Mouse (Mus musculus): ENCODE measurements around the gene Astn2.

Astn2 gene

GRCm38 (mm10) chr4:65605151-65605702 is 799.2 kb downstream of the Astn2 start:
- DNase-seq (ENCODE audit: extremely low read depth, insufficient read length, low spot score), result no peak

GRCm38 (mm10) chr4:65604504-65605150 is 799.8 kb downstream of the Astn2 start, which contains the start of gene Trim32:
TSS of gene Trim32 (plus strand) at chr4:65604986.
- DNase-seq (ENCODE audit: extremely low read depth, insufficient read length, low spot score), result peak; percentile 94

GRCm38 (mm10) chr4:65594601-65595369 is 809.6 kb downstream of the Astn2 start:
- no peak for DNase-seq (ENCODE audit: extremely low read depth, insufficient read length, low spot score)

- DNase-seq (ENCODE audit: extremely low read depth, insufficient read length, low spot score), result no peak
These were observed 814.6 kb downstream of the Astn2 start for GRCm38 (mm10) chr4:65589780-65590179.

GRCm38 (mm10) chr4:65586947-65587346 is 817.5 kb downstream of the Astn2 start:
- DNase-seq (ENCODE audit: extremely low read depth, insufficient read length, low spot score), result no peak

GRCm38 (mm10) chr4:65580254-65580653 is 824.2 kb downstream of the Astn2 start:
- no peak for DNase-seq (ENCODE audit: extremely low read depth, insufficient read length, low spot score)

- no peak for DNase-seq (ENCODE audit: extremely low read depth, insufficient read length, low spot score)
These were observed 838.9 kb downstream of the Astn2 start for GRCm38 (mm10) chr4:65565493-65565892.

- DNase-seq (ENCODE audit: extremely low read depth, insufficient read length, low spot score), result no peak
These were observed 855.9 kb downstream of the Astn2 start for GRCm38 (mm10) chr4:65548561-65548960.

- DNase-seq (ENCODE audit: extremely low read depth, insufficient read length, low spot score), result no peak
These were observed 858.8 kb downstream of the Astn2 start for GRCm38 (mm10) chr4:65545582-65545981.

- no peak for DNase-seq (ENCODE audit: extremely low read depth, insufficient read length, low spot score)
These were observed 872.2 kb downstream of the Astn2 start for GRCm38 (mm10) chr4:65532071-65532736.

- DNase-seq (ENCODE audit: extremely low read depth, insufficient read length, low spot score), result no peak
These were observed 872.8 kb downstream of the Astn2 start for GRCm38 (mm10) chr4:65531621-65532020.

GRCm38 (mm10) chr4:65530901-65531300 is 873.5 kb downstream of the Astn2 start:
- no peak for DNase-seq (ENCODE audit: extremely low read depth, insufficient read length, low spot score)

- no peak for DNase-seq (ENCODE audit: extremely low read depth, insufficient read length, low spot score)
These were observed 896.3 kb downstream of the Astn2 start for GRCm38 (mm10) chr4:65508101-65508500.

GRCm38 (mm10) chr4:65506870-65507269 is 897.5 kb downstream of the Astn2 start:
- DNase-seq (ENCODE audit: extremely low read depth, insufficient read length, low spot score), result no peak

- peak; percentile 59 for DNase-seq (ENCODE audit: extremely low read depth, insufficient read length, low spot score)
These were observed 908.0 kb downstream of the Astn2 start for GRCm38 (mm10) chr4:65496463-65496834.

- no peak for DNase-seq (ENCODE audit: extremely low read depth, insufficient read length, low spot score)
These were observed 908.5 kb downstream of the Astn2 start for GRCm38 (mm10) chr4:65495705-65496462.

- DNase-seq (ENCODE audit: extremely low read depth, insufficient read length, low spot score), result no peak
These were observed 912.9 kb downstream of the Astn2 start for GRCm38 (mm10) chr4:65491541-65491940.

- DNase-seq (ENCODE audit: extremely low read depth, insufficient read length, low spot score), result no peak
These were observed 914.7 kb downstream of the Astn2 start for GRCm38 (mm10) chr4:65489711-65490110.

GRCm38 (mm10) chr4:65481632-65482031 is 922.8 kb downstream of the Astn2 start:
- DNase-seq (ENCODE audit: extremely low read depth, insufficient read length, low spot score), result no peak

GRCm38 (mm10) chr4:65477106-65477505 is 927.3 kb downstream of the Astn2 start:
- DNase-seq (ENCODE audit: extremely low read depth, insufficient read length, low spot score), result peak; percentile 75
